Mouse (Mus musculus): ENCODE measurements around the gene Nme3. TPM values are rescaled to one million over a fixed set of nuclear protein-coding genes. Genes with fewer than 3 reads are reported as not detected.

Nme3 gene
- total and polyA plus RNA-seq, 2 experiments: 46.6 to 69.7 TPM

DNA sequence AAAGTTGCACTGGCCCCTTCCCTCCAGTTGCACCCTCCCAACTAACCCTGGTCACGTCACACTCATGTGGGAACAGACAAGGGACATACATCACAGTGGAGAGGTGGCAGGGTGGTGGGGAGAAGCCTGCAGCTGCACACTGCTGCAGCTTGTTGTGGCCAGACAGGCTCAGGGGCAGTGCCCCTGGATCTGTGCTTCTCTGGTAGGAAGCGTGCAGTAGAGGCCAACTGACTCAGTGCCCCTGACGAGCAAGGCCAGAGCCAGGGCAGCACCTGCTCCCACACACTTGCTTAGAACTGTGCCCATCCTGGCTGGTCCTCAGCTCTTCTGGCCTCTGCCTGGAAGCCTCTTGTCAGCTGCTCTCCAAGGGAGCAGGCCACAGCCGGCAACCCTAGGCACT is 1.3 kb downstream of the Nme3 start:
- TF ChIP-seq CTCF (IDR thresholded peaks at IDR 0.05; ENCODE audit: low read depth, low read length) (no peak), POLR2A (IDR thresholded peaks at IDR 0.05; ENCODE audit: extremely low read depth, insufficient read depth, low read length) (no peak)
- H3K27me3 ChIP-seq (ENCODE audit: control insufficient read depth, insufficient read depth, low read length): no peaks in the 10 kb centered on the region
- H3K4me3 ChIP-seq (ENCODE audit: insufficient read depth, low read depth, low read length): no peak overlapping the region
- no peak overlapping the region for H3K27ac ChIP-seq (replicated peaks; ENCODE audit: insufficient read depth, low read depth, low read length)
- peaks cover 14% of the 10 kb centered on the region; the same call in 1 of the 2 replicates for H3K79me2 ChIP-seq (ENCODE audit: control insufficient read depth, insufficient read depth, low read length)
- no peak overlapping the region for H3K9ac ChIP-seq (ENCODE audit: low read depth, low read length)
- WGBS: 89% methylated on average over 4 of the region's 4 CpGs
- no peak for DNase-seq (ENCODE audit: extremely low read depth, low read depth, low spot score)
- peaks cover 5% of the 10 kb centered on the region; the same call in 1 of the 2 replicates for H3K36me3 ChIP-seq (ENCODE audit: control insufficient read depth, insufficient read depth, low read length)
- peaks cover 20% of the 10 kb centered on the region for H3K4me1 ChIP-seq (ENCODE audit: control insufficient read depth, insufficient read depth, low read length)

DNA sequence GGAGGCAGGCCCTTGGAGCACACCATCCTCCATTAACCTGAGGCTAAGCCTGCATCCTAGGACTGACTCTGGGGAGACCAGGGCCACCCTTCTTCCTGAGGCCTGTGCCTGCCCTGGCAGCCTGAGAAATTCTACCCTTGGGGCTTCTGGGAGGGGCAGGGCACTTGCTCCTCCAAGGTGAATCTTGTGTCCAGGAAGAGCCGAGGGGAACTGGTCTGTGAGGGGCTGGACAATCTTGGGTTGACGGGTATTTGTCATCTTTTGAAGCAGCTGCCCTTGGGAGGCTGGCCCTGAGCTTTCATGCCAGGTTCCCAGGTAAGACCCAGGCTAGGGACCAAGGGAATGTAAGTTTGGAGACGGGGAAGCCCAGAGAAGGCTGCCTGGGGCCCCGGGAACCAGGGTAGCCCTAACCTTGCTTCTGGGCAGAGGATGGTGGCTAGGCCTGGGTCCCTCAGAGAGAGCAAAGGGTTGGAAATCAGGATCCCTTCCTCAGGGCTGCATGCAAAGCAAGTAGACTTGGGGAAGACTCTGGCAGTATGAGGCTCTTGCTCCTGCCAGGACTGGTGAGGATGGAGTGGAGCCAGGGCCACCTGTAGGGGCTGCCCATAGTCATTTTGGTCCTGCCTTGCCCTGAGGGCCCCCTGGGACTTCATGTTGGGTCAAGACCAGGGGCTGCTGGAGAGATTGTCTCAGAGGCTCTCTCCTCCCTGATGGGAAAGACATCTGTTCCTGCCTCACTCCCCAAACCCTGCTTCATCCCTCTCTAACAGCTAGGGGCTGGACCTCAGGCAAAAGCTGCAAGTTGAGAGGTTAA is 1.9 kb downstream of the Nme3 start:
- H3K79me2 ChIP-seq (ENCODE audit: control insufficient read depth, insufficient read depth, low read length): peaks cover 14% of the 10 kb centered on the region; the same call in 1 of the 2 replicates
- WGBS: 89% methylated on average over 4 of the region's 4 CpGs
- H3K4me3 ChIP-seq (ENCODE audit: insufficient read depth, low read depth, low read length): no peak overlapping the region
- H3K27ac ChIP-seq (replicated peaks; ENCODE audit: insufficient read depth, low read depth, low read length): no peak overlapping the region
- peaks cover 10% of the 10 kb centered on the region; the same call in 1 of the 2 replicates for H3K36me3 ChIP-seq (ENCODE audit: control insufficient read depth, insufficient read depth, low read length)
- TF ChIP-seq CTCF (IDR thresholded peaks at IDR 0.05; ENCODE audit: low read depth, low read length) (no peak), POLR2A (IDR thresholded peaks at IDR 0.05; ENCODE audit: extremely low read depth, insufficient read depth, low read length) (no peak)
- no peaks in the 10 kb centered on the region for H3K27me3 ChIP-seq (ENCODE audit: control insufficient read depth, insufficient read depth, low read length)
- H3K9ac ChIP-seq (ENCODE audit: low read depth, low read length): no peak overlapping the region
- DNase-seq (ENCODE audit: extremely low read depth, low read depth, low spot score): no peak
- peaks cover 20% of the 10 kb centered on the region for H3K4me1 ChIP-seq (ENCODE audit: control insufficient read depth, insufficient read depth, low read length)

DNA sequence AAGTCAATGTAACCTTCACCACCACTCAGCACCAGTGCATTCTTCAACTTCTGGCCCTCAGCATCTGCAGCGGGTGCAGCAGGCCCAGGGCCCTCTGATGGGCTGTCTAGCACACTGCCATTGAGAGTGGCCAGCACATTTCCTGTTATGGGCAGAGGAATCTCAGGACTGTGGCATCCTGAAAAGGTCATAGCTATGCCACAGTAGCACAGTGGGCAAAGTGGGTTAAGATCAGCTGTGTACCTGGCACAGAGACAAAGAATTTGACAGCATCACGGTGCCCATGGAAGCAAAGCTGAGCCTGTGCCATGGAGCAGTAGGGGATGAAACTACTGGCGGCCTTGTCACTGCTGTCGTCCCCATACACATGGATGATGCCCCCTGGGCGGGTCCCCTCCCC is 2.9 kb downstream of the Nme3 start:
- TF ChIP-seq CTCF (IDR thresholded peaks at IDR 0.05; ENCODE audit: low read depth, low read length): no peak
- no peak for TF ChIP-seq POLR2A (IDR thresholded peaks at IDR 0.05; ENCODE audit: extremely low read depth, insufficient read depth, low read length)
- 75% methylated on average over 5 of the region's 5 CpGs for WGBS
- Histone ChIP-seq H3K9ac (ENCODE audit: low read depth, low read length) (no peak overlapping the region), H3K4me1 (ENCODE audit: control insufficient read depth, insufficient read depth, low read length) (peaks cover 14% of the 10 kb centered on the region), H3K4me3 (ENCODE audit: insufficient read depth, low read depth, low read length) (no peak overlapping the region), H3K27ac (replicated peaks; ENCODE audit: insufficient read depth, low read depth, low read length) (no peak overlapping the region), H3K36me3 (ENCODE audit: control insufficient read depth, insufficient read depth, low read length) (peaks cover 17% of the 10 kb centered on the region), H3K79me2 (ENCODE audit: control insufficient read depth, insufficient read depth, low read length) (peaks cover 11% of the 10 kb centered on the region; the same call in 1 of the 2 replicates), H3K27me3 (ENCODE audit: control insufficient read depth, insufficient read depth, low read length) (no peaks in the 10 kb centered on the region)
- DNase-seq (ENCODE audit: extremely low read depth, low read depth, low spot score): no peak

DNA sequence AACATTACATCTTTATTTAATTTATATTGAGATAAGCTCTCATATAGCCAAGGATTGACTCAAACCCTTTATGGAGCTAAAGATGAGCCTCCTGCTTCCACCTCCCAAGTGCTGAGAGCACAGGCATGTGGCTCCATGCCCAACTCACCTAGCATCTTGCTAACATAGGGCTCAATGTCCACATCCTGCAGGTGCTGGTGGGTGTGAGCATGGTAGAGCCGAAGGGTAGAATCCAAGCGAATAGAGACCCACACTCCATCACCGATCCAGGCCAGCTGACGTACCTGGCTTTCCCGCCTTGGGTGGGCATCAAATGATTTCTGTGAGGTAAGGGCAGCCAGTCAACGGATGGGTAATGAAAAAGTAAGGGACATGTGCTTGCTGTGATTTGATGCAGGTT is 3.7 kb downstream of the Nme3 start:
- Histone ChIP-seq H3K9ac (ENCODE audit: low read depth, low read length) (no peak overlapping the region), H3K36me3 (ENCODE audit: control insufficient read depth, insufficient read depth, low read length) (peaks cover 20% of the 10 kb centered on the region), H3K4me3 (ENCODE audit: insufficient read depth, low read depth, low read length) (no peak overlapping the region), H3K27ac (replicated peaks; ENCODE audit: insufficient read depth, low read depth, low read length) (no peak overlapping the region), H3K4me1 (ENCODE audit: control insufficient read depth, insufficient read depth, low read length) (peaks cover 11% of the 10 kb centered on the region), H3K79me2 (ENCODE audit: control insufficient read depth, insufficient read depth, low read length) (peaks cover 9% of the 10 kb centered on the region; the same call in 1 of the 2 replicates), H3K27me3 (ENCODE audit: control insufficient read depth, insufficient read depth, low read length) (no peaks in the 10 kb centered on the region)
- TF ChIP-seq CTCF (IDR thresholded peaks at IDR 0.05; ENCODE audit: low read depth, low read length) (no peak), POLR2A (IDR thresholded peaks at IDR 0.05; ENCODE audit: extremely low read depth, insufficient read depth, low read length) (no peak)
- no peak for DNase-seq (ENCODE audit: extremely low read depth, low read depth, low spot score)
- WGBS: 94% methylated on average over 6 of the region's 6 CpGs

DNA sequence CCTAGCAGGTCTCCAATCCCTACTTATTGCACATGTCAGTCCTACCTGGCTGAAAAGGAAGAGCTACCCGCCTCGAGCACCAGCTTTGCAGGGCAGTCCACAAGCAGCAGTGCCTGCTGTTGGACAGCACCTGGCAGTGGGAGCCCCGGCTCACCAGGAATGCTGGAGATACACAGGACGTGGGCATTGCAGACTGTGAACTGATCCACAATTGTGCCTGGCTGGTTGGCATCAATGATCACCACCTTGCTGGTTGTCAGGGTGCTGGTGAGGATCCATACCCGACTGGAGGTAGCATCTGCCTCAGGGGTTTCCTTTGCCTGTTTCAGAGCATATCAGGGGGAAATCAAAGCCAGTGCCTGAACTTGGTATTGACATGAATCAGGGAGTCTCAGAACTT is 5.8 kb downstream of the Nme3 start:
- Histone ChIP-seq H3K36me3 (ENCODE audit: control insufficient read depth, insufficient read depth, low read length) (peaks cover 29% of the 10 kb centered on the region), H3K27ac (replicated peaks; ENCODE audit: insufficient read depth, low read depth, low read length) (no peak overlapping the region), H3K4me1 (ENCODE audit: control insufficient read depth, insufficient read depth, low read length) (peaks cover 4% of the 10 kb centered on the region), H3K79me2 (ENCODE audit: control insufficient read depth, insufficient read depth, low read length) (no peaks in the 10 kb centered on the region), H3K9ac (ENCODE audit: low read depth, low read length) (no peak overlapping the region), H3K4me3 (ENCODE audit: insufficient read depth, low read depth, low read length) (no peak overlapping the region), H3K27me3 (ENCODE audit: control insufficient read depth, insufficient read depth, low read length) (no peaks in the 10 kb centered on the region)
- no peak for DNase-seq (ENCODE audit: extremely low read depth, low read depth, low spot score)
- WGBS: 94% methylated on average over 5 of the region's 5 CpGs
- no peak for TF ChIP-seq CTCF (IDR thresholded peaks at IDR 0.05; ENCODE audit: low read depth, low read length)
- TF ChIP-seq POLR2A (IDR thresholded peaks at IDR 0.05; ENCODE audit: extremely low read depth, insufficient read depth, low read length): no peak

Data from liver, adult 2 months (tissue).